Comparison of ENCODE assay signal across 20 mouse cellular contexts in the genomic region with DNA sequence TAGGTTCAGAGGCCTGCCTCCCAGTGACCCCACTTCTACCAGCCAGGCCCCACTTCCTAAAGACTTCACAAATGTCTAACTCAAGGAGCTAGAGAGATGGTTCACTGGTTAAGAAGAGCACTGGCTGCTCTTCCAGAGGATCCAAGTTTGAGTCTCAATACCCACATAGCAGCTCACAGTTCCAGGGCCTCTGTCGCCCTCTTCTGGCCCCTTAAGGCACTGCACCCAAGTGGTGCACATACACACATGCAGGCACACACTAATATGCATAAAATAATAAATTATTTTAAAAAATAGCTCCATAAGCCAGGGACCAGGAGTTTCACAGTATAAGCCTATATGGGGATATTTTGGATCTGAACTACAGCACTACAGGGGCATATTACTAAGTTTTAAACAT.
DNase-seq lines count a peak whose midpoint lies in the region; ATAC-seq and TF ChIP-seq lines count a peak whose summit lies in the region.
"Had no signal": no experiment of that assay in that cellular context is flagged by ENCODE, and none has a peak within 500 bp of the region (broad histone marks: within the 10 kb centered on the region; RNA-seq: fewer than 3 reads in every experiment).

No protein-coding gene starts in this region.

- 84% methylated on average over 1 of the region's 1 CpGs for WGBS in intestine, postnatal 0 days
- WGBS in intestine, embryonic 15.5 days = 64% methylated on average over 1 of the region's 1 CpGs
- 71% methylated on average over 1 of the region's 1 CpGs for WGBS in lung, embryonic 14.5 days
- WGBS in stomach, postnatal 0 days = 66% methylated on average over 1 of the region's 1 CpGs

- H3K4me3 ChIP-seq in intestine, postnatal 0 days (ENCODE audit: low read depth, low read length) = no peak overlapping the region
- no peak overlapping the region for H3K4me3 ChIP-seq in intestine, embryonic 15.5 days (replicated peaks)
- H3K4me3 ChIP-seq in lung, embryonic 14.5 days (ENCODE audit: low read depth, low read length) = no peak overlapping the region
- no peak overlapping the region for H3K4me3 ChIP-seq in MEL (ENCODE audit: control insufficient read depth in 1 of 2, insufficient read depth in 1 of 2, low read depth in 2 of 2, low read length in 2 of 2)
- H3K4me3 ChIP-seq in stomach, postnatal 0 days (ENCODE audit: low read depth, low read length) = no peak overlapping the region
- H3K4me3 ChIP-seq: hindbrain, embryonic 10.5 days; limb, embryonic 13.5 days; midbrain, embryonic 12.5 days; neural tube, embryonic 12.5 days had no signal

- H3K27me3 ChIP-seq in intestine, postnatal 0 days (replicated peaks; ENCODE audit: control insufficient read depth, insufficient read depth, low read length) = no peaks in the 10 kb centered on the region
- no peaks in the 10 kb centered on the region for H3K27me3 ChIP-seq in intestine, embryonic 15.5 days (replicated peaks)
- no peaks in the 10 kb centered on the region for H3K27me3 ChIP-seq in lung, embryonic 14.5 days (ENCODE audit: insufficient read depth, low read length)
- no peaks in the 10 kb centered on the region for H3K27me3 ChIP-seq in MEL (ENCODE audit: control insufficient read depth in 1 of 2, insufficient read depth in 2 of 2, low read length in 2 of 2)
- no peaks in the 10 kb centered on the region for H3K27me3 ChIP-seq in stomach, postnatal 0 days (ENCODE audit: control insufficient read depth, insufficient read depth, low read length)
- H3K27me3 ChIP-seq: limb, embryonic 13.5 days; neural tube, embryonic 12.5 days; Patski had no signal

- H3K36me3 ChIP-seq in intestine, postnatal 0 days (ENCODE audit: control insufficient read depth, insufficient read depth) = no peaks in the 10 kb centered on the region
- no peaks in the 10 kb centered on the region for H3K36me3 ChIP-seq in intestine, embryonic 15.5 days
- H3K36me3 ChIP-seq in lung, embryonic 14.5 days (ENCODE audit: insufficient read depth) = no peaks in the 10 kb centered on the region
- H3K36me3 ChIP-seq in MEL (ENCODE audit: control insufficient read depth in 1 of 2, insufficient read depth in 2 of 2, low read length in 2 of 2) = no peaks in the 10 kb centered on the region
- no peaks in the 10 kb centered on the region for H3K36me3 ChIP-seq in stomach, postnatal 0 days (ENCODE audit: control insufficient read depth, insufficient read depth, low read length)
- H3K36me3 ChIP-seq: limb, embryonic 13.5 days; midbrain, embryonic 12.5 days; neural tube, embryonic 12.5 days had no signal

- DNase-seq in lung, embryonic 14.5 days = no peak
- no peak for DNase-seq in lung, postnatal 25 days (ENCODE audit: low spot score)
- no peak for DNase-seq in MEL (ENCODE audit: low read depth, low spot score)
- DNase-seq in stomach, postnatal 0 days (ENCODE audit: low spot score) = no peak
- DNase-seq in heart, adult 11 months = no peak
- DNase-seq: adrenal gland, postnatal 14 days; B cell, adult 2 months; cerebellum, adult 18-20 months; cerebellum, postnatal 36 days; gastrocnemius, postnatal 25 days; kidney, adult 8-10 months; kidney, postnatal 36 days; layer of hippocampus, adult 9-11 months had no signal

- TF ChIP-seq POLR2A in MEL (IDR thresholded peaks at IDR 0.05; ENCODE audit: control insufficient read depth in 1 of 2, insufficient read depth in 1 of 2, low read depth in 1 of 2, low read length in 2 of 2, poor library complexity in 1 of 2) = no peak

- H3K9me3 ChIP-seq in intestine, postnatal 0 days (ENCODE audit: control insufficient read depth) = 0 out of 2 replicates have a peak, but pooled peaks cover 2% of the 10 kb centered on the region
- no peaks in the 10 kb centered on the region for H3K9me3 ChIP-seq in intestine, embryonic 15.5 days
- H3K9me3 ChIP-seq in lung, embryonic 14.5 days (ENCODE audit: low read depth, low read length) = 0 out of 2 replicates have a peak, but pooled peaks cover 5% of the 10 kb centered on the region
- H3K9me3 ChIP-seq in MEL (replicated peaks; ENCODE audit: insufficient read depth, low read length) = no peaks in the 10 kb centered on the region
- H3K9me3 ChIP-seq in stomach, postnatal 0 days (ENCODE audit: control insufficient read depth, low read length) = no peaks in the 10 kb centered on the region

- no peak overlapping the region for H3K9ac ChIP-seq in intestine, postnatal 0 days (ENCODE audit: low read depth, low read length)
- H3K9ac ChIP-seq in intestine, embryonic 15.5 days = no peak overlapping the region
- no peak overlapping the region for H3K9ac ChIP-seq in lung, embryonic 14.5 days
- H3K9ac ChIP-seq in MEL (ENCODE audit: control insufficient read depth, low read depth, low read length, poor library complexity, severe bottlenecking) = no peak overlapping the region
- H3K9ac ChIP-seq in stomach, postnatal 0 days (ENCODE audit: low read length) = no peak overlapping the region
- H3K9ac ChIP-seq: limb, embryonic 13.5 days; midbrain, embryonic 12.5 days; neural tube, embryonic 12.5 days had no signal

- H3K27ac ChIP-seq in intestine, postnatal 0 days (ENCODE audit: low read depth, low read length) = no peak overlapping the region
- H3K27ac ChIP-seq in intestine, embryonic 15.5 days = no peak overlapping the region
- H3K27ac ChIP-seq in lung, embryonic 14.5 days (ENCODE audit: low read depth) = no peak overlapping the region
- no peak overlapping the region for H3K27ac ChIP-seq in MEL (ENCODE audit: control insufficient read depth, low read depth, low read length)
- no peak overlapping the region for H3K27ac ChIP-seq in stomach, postnatal 0 days (replicated peaks)
- H3K27ac ChIP-seq: limb, embryonic 13.5 days; midbrain, embryonic 12.5 days; neural tube, embryonic 12.5 days had no signal

- peak; percentile 46 for TF ChIP-seq CTCF in intestine, postnatal 0 days (IDR thresholded peaks at IDR 0.05; ENCODE audit: low read depth)
- TF ChIP-seq CTCF in lung, embryonic 14.5 days (IDR thresholded peaks at IDR 0.05; ENCODE audit: low read depth) = peak; percentile 38
- peak; percentile 37 to 59 (median 40) for TF ChIP-seq CTCF in MEL (IDR thresholded peaks at IDR 0.05 in 2 of 3, conservative IDR thresholded peaks at IDR 0.05 in 1 of 3; ENCODE audit: control insufficient read depth in 1 of 3, insufficient read depth in 1 of 3, low read depth in 2 of 3, low read length in 3 of 3, poor library complexity in 1 of 3, severe bottlenecking in 1 of 3)
- peak; percentile 39 for TF ChIP-seq CTCF in stomach, postnatal 0 days (IDR thresholded peaks at IDR 0.05; ENCODE audit: low read depth)

- no peaks in the 10 kb centered on the region for H3K4me1 ChIP-seq in intestine, postnatal 0 days (replicated peaks; ENCODE audit: control insufficient read depth, insufficient read depth, low read length)
- no peaks in the 10 kb centered on the region for H3K4me1 ChIP-seq in intestine, embryonic 15.5 days (replicated peaks)
- no peaks in the 10 kb centered on the region for H3K4me1 ChIP-seq in lung, embryonic 14.5 days (ENCODE audit: insufficient read depth)
- H3K4me1 ChIP-seq in MEL (ENCODE audit: control insufficient read depth in 1 of 2, insufficient read depth in 2 of 2, low read length in 2 of 2) = no peaks in the 10 kb centered on the region
- no peaks in the 10 kb centered on the region for H3K4me1 ChIP-seq in stomach, postnatal 0 days (replicated peaks; ENCODE audit: control insufficient read depth, insufficient read depth)

- ATAC-seq in intestine, postnatal 0 days = no peak
- ATAC-seq in intestine, embryonic 15.5 days = no peak
- ATAC-seq in lung, embryonic 14.5 days (ENCODE audit: insufficient read depth) = no peak
- ATAC-seq in stomach, postnatal 0 days (ENCODE audit: low FRiP score, low TSS enrichment) = no peak
- ATAC-seq: Patski had no signal

- no peak overlapping the region for H3K4me2 ChIP-seq in intestine, postnatal 0 days (replicated peaks; ENCODE audit: low read depth)
- no peak overlapping the region for H3K4me2 ChIP-seq in intestine, embryonic 15.5 days (replicated peaks)
- H3K4me2 ChIP-seq in lung, embryonic 14.5 days = no peak overlapping the region
- no peak overlapping the region for H3K4me2 ChIP-seq in stomach, postnatal 0 days (replicated peaks; ENCODE audit: low read depth)
- H3K4me2 ChIP-seq: limb, embryonic 13.5 days; midbrain, embryonic 12.5 days; neural tube, embryonic 12.5 days had no signal

- no peak for TF ChIP-seq EP300 in MEL (IDR thresholded peaks at IDR 0.05; ENCODE audit: low read depth in 1 of 2, low read length in 2 of 2)
- TF ChIP-seq EP300 in stomach, postnatal 0 days (optimal IDR thresholded peaks at IDR 0.05) = no peak

- TF ChIP-seq RAD21 in MEL (IDR thresholded peaks at IDR 0.05; ENCODE audit: low read depth, low read length) = no peak

- H3K79me2 ChIP-seq in MEL (ENCODE audit: control insufficient read depth, insufficient read depth, low read length, poor library complexity) = no peaks in the 10 kb centered on the region

TF ChIP-seq in MEL, 35 proteins besides CTCF, POLR2A, EP300 and RAD21:
- TF ChIP-seq SMC3 (IDR thresholded peaks at IDR 0.05; ENCODE audit: low read depth, low read length) = no peak
- TF ChIP-seq POLR2AphosphoS2 (IDR thresholded peaks at IDR 0.05; ENCODE audit: low read length) = no peak
- no peak for TF ChIP-seq NELFE (IDR thresholded peaks at IDR 0.05; ENCODE audit: low read depth, low read length)
- TF ChIP-seq ETS1 (IDR thresholded peaks at IDR 0.05; ENCODE audit: low read depth, low read length) = no peak
- TF ChIP-seq GATA1 (IDR thresholded peaks at IDR 0.05; ENCODE audit: low read depth, low read length) = no peak
- TF ChIP-seq TAL1 (IDR thresholded peaks at IDR 0.05; ENCODE audit: low read length) = no peak
- no peak for TF ChIP-seq ZC3H11A (IDR thresholded peaks at IDR 0.05; ENCODE audit: low read depth, low read length)
- no peak for TF ChIP-seq SIN3A (IDR thresholded peaks at IDR 0.05; ENCODE audit: low read length)
- no peak for TF ChIP-seq ELF1 (IDR thresholded peaks at IDR 0.05; ENCODE audit: low read depth, low read length)
- TF ChIP-seq MYC (IDR thresholded peaks at IDR 0.05; ENCODE audit: low read depth, low read length) = no peak
- TF ChIP-seq MEF2A (IDR thresholded peaks at IDR 0.05; ENCODE audit: extremely low read depth, insufficient replicate concordance, low read depth, low read length, poor library complexity, severe bottlenecking) = no peak
TF ChIP-seq in MEL: peak in this region for 0.
